Mouse (Mus musculus): ENCODE results near the gene Fubp3.
A peak's percentile ranks its signal among the peaks of the same experiment; 100 is the strongest.

Gene Fubp3

GRCm38 (mm10) chr2:31633531-31633930 is 61.1 kb downstream of the Fubp3 start:
- DNase-seq, result no peak

GRCm38 (mm10) chr2:31635281-31636137 is 63.1 kb downstream of the Fubp3 start:
- DNase-seq, result peak in 1 of 2 experiments; percentile 33

- peak; percentile 31 to 45 for DNase-seq
Measured at GRCm38 (mm10) chr2:31636138-31636741, 63.8 kb downstream of the Fubp3 start.

GRCm38 (mm10) chr2:31636742-31637141 is 64.3 kb downstream of the Fubp3 start:
- no peak for DNase-seq

GRCm38 (mm10) chr2:31637311-31637710 is 64.9 kb downstream of the Fubp3 start:
- no peak for DNase-seq

GRCm38 (mm10) chr2:31637807-31638206 is 65.4 kb downstream of the Fubp3 start:
- peak; percentile 76 to 80 for DNase-seq

- DNase-seq, result no peak
Measured at GRCm38 (mm10) chr2:31638581-31639465, 66.4 kb downstream of the Fubp3 start.

GRCm38 (mm10) chr2:31639466-31639760 is 67.0 kb downstream of the Fubp3 start:
- no peak for DNase-seq

GRCm38 (mm10) chr2:31639901-31640608 is 67.6 kb downstream of the Fubp3 start, which contains the start of gene Prdm12:
Gene Prdm12, plus strand, starts transcription at chr2:31640037.
- no peak for DNase-seq

- DNase-seq, result peak in 1 of 2 experiments; percentile 19
Measured at GRCm38 (mm10) chr2:31640609-31641507, 68.4 kb downstream of the Fubp3 start.

- DNase-seq, result no peak
Measured at GRCm38 (mm10) chr2:31641508-31641830, 69.0 kb downstream of the Fubp3 start.

GRCm38 (mm10) chr2:31641929-31642328 is 69.5 kb downstream of the Fubp3 start:
- DNase-seq, result no peak

- peak; percentile 37 to 53 for DNase-seq
Measured at GRCm38 (mm10) chr2:31653971-31654853, 81.8 kb downstream of the Fubp3 start.

GRCm38 (mm10) chr2:31654854-31655559 is 82.6 kb downstream of the Fubp3 start:
- DNase-seq, result peak; percentile 76

- no peak for DNase-seq
Measured at GRCm38 (mm10) chr2:31656374-31656773, 83.9 kb downstream of the Fubp3 start.

- DNase-seq, result no peak
Measured at GRCm38 (mm10) chr2:31662939-31663803, 90.7 kb downstream of the Fubp3 start.

- DNase-seq, result no peak
Measured at GRCm38 (mm10) chr2:31663804-31664180, 91.3 kb downstream of the Fubp3 start.
